Mouse (Mus musculus): Measurements from ENCODE around the gene Myh13. TPM values are rescaled to one million over a fixed set of nuclear protein-coding genes. Genes with fewer than 3 reads are reported as not detected.

Myh13 gene
- polyA plus RNA-seq, 1 experiment from 2014 or later: 0.22 TPM

- Histone ChIP-seq H3K4me3 (replicated peaks) (no peak overlapping the region), H3K4me1 (no peaks in the 10 kb centered on the region), H3K9ac (replicated peaks) (no peak overlapping the region), H3K4me2 (no peak overlapping the region), H3K27me3 (replicated peaks) (no peaks in the 10 kb centered on the region), H3K36me3 (no peaks in the 10 kb centered on the region), H3K27ac (replicated peaks) (no peak overlapping the region), H3K9me3 (replicated peaks) (no peaks in the 10 kb centered on the region)
- no peak for ATAC-seq (ENCODE audit: low FRiP score)
- 77% methylated on average over 3 of the region's 3 CpGs for WGBS
These were observed 70.9 kb downstream of the Myh13 start for GRCm38 (mm10) chr11:67392369-67392768.

- Histone ChIP-seq H3K36me3 (no peaks in the 10 kb centered on the region), H3K9ac (replicated peaks) (no peak overlapping the region), H3K27ac (replicated peaks) (no peak overlapping the region), H3K27me3 (replicated peaks) (no peaks in the 10 kb centered on the region), H3K4me3 (replicated peaks) (no peak overlapping the region), H3K4me1 (no peaks in the 10 kb centered on the region), H3K9me3 (replicated peaks) (no peaks in the 10 kb centered on the region), H3K4me2 (no peak overlapping the region)
- no peak for ATAC-seq (ENCODE audit: low FRiP score)
- WGBS: 74% methylated on average over 5 of the region's 5 CpGs
These were observed 79.5 kb downstream of the Myh13 start for GRCm38 (mm10) chr11:67400956-67401355.

- Histone ChIP-seq H3K27ac (replicated peaks) (no peak overlapping the region), H3K27me3 (replicated peaks) (no peaks in the 10 kb centered on the region), H3K4me1 (no peaks in the 10 kb centered on the region), H3K4me2 (no peak overlapping the region), H3K36me3 (no peaks in the 10 kb centered on the region), H3K9me3 (replicated peaks) (no peaks in the 10 kb centered on the region), H3K9ac (replicated peaks) (no peak overlapping the region), H3K4me3 (replicated peaks) (no peak overlapping the region)
- ATAC-seq (ENCODE audit: low FRiP score): no peak
- WGBS: 79% methylated on average over 6 of the region's 6 CpGs
These were observed 93.0 kb downstream of the Myh13 start for GRCm38 (mm10) chr11:67414346-67414940.

Other genes starting within 250 kb of the Myh13 start
- gene Myh3, start 243.4 kb upstream of the Myh13 start, polyA plus RNA-seq (2015; fragmentation: Nextera tagmentation; extraction: Ambion mirVana): 8.3 and 13.4 TPM in 2 replicates
- gene Myh2, start 150.6 kb upstream of the Myh13 start, polyA plus RNA-seq (2015; fragmentation: Nextera tagmentation; extraction: Ambion mirVana): 0.20 and 0.22 TPM in 2 replicates
- gene Myh1, start 121.6 kb upstream of the Myh13 start, polyA plus RNA-seq (2015; fragmentation: Nextera tagmentation; extraction: Ambion mirVana): 0.09 and 0.10 TPM in 2 replicates
- gene Myh4, start 83.6 kb upstream of the Myh13 start, polyA plus RNA-seq (2015; fragmentation: Nextera tagmentation; extraction: Ambion mirVana): not detected in 2 replicates
- 3.1 and 6.1 TPM in 2 replicates for gene Myh8, start 44.5 kb upstream of the Myh13 start, polyA plus RNA-seq (2015; fragmentation: Nextera tagmentation; extraction: Ambion mirVana)
- 26.6 and 26.7 TPM in 2 replicates for gene Gas7, start 133.8 kb downstream of the Myh13 start, polyA plus RNA-seq (2015; fragmentation: Nextera tagmentation; extraction: Ambion mirVana)